Mouse (Mus musculus) stomach, embryonic 15.5 days (tissue): ENCODE data around the gene Xlr3b. TPM values are rescaled to one million over a fixed set of nuclear protein-coding genes. Genes with fewer than 3 reads are reported as not detected.
"Not testable (repeated sequence)": the region's sequence is repeated elsewhere in the genome, so short reads cannot be mapped to it uniquely, and the experiment has no call there.

ENCODE experiments used
- ATAC-seq: fragments of 200-750 bp; cut with Nextera tagmentation; 2 replicates; pipeline ENCODE4 v1.8.0; 2017; ENCODE audit warnings: low read depth, moderate number of reproducible peaks, moderate TSS enrichment; ENCODE audit not compliant: insufficient read depth, low FRiP score
- H3K27ac ChIP-seq: fragments of 300-500 bp; sonication (generic); 2 replicates; pipeline ENCODE4 v1.5.1; 2015; ENCODE audit warnings: mild to moderate bottlenecking, inconsistent platforms
- H3K27me3 ChIP-seq: fragments of 300-500 bp; sonication (generic); replicated peaks from 2 replicates; pipeline ENCODE4 v1.6.1; 2015; ENCODE audit warnings: inconsistent platforms
- H3K36me3 ChIP-seq: fragments of 300-500 bp; sonication (generic); 2 replicates; pipeline ENCODE4 v1.6.1; 2015; ENCODE audit warnings: inconsistent platforms
- H3K4me1 ChIP-seq: fragments of 300-500 bp; sonication (generic); 2 replicates; pipeline ENCODE4 v1.6.1; 2015; ENCODE audit warnings: inconsistent platforms
- H3K4me2 ChIP-seq: fragments of 300-500 bp; sonication (generic); 2 replicates; pipeline ENCODE4 v1.6.1; 2015; ENCODE audit warnings: mild to moderate bottlenecking, inconsistent platforms
- H3K4me3 ChIP-seq: fragments of 300-500 bp; sonication (generic); replicated peaks from 2 replicates; pipeline ENCODE4 v1.5.1; 2015; ENCODE audit warnings: inconsistent platforms
- H3K9ac ChIP-seq: fragments of 300-500 bp; sonication (generic); 2 replicates; pipeline ENCODE4 v1.6.1; 2015; ENCODE audit warnings: inconsistent platforms
- H3K9me3 ChIP-seq: fragments of 300-500 bp; sonication (generic); 2 replicates; pipeline ENCODE4 v1.6.1; 2016; ENCODE audit warnings: inconsistent platforms
- WGBS: fragments of 180-500 bp; shearing (Covaris S2); methylation state at CpG from one replicate; pipeline ENCODE4 v1.1.7; 2015; 5-methylcytosine and 5-hydroxymethylcytosine counted together
- polyA plus RNA-seq: library from polyadenylated mRNA; unstranded; fragments of >200 nt; fragmentation: Nextera tagmentation; extraction: Ambion mirVana; gene quantifications from 2 replicates; pipeline ENCODE4 v1.2.1, GENCODE M21; 2015

The Xlr3b gene
- polyA plus RNA-seq = 12.4 and 13.5 TPM in 2 replicates

DNA sequence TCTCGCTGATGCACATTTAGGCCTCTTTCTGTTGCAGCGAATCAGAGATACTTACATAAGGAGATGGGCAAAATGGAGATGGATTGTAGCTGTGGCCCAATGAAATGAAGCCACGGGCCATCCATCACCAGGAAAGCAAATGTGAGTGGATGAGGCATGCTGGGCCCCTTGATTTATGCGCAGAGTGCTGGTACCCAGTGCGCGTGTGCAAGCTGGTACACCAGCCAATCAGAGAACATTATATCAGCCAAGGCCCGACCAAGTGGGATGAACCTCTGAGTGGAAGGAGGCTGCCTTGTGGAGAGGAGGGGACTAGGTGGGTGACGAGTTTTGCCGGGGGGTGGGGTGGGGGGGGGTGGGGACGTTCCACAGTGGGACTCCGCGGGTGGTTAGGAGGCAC lies at the start of gene Xlr3b:
TSS of gene Xlr3b (plus strand) at position 274 of the 400 bp plus-strand sequence.
- not testable (repeated sequence) for H3K9ac ChIP-seq, H3K27me3 ChIP-seq, H3K36me3 ChIP-seq, ATAC-seq, H3K4me1 ChIP-seq, H3K4me2 ChIP-seq, H3K9me3 ChIP-seq, H3K27ac ChIP-seq, H3K4me3 ChIP-seq
- WGBS = 76% methylated on average over 12 of the region's 12 CpGs

DNA sequence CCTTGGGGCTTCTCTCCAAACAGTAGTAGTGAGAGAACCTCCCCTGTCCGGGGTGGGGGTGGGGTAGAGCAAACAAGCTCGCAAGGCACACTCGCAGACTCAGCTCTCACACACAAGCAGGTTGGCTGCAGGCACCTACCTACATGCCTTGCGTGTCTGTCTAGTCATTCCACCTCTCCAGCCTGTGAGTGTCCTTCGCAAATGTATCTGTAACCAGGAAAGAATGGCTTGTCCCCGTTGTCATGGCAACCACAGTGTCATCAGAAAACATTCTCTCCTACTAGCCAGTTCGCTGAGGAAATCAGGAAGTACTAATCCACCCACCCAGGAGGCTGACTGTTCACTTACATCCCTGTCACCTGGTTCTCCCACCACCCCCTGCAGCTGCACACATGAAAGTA lies 48.8 kb upstream of the Xlr3b start:
- H3K4me1 ChIP-seq, H3K36me3 ChIP-seq, H3K9me3 ChIP-seq, H3K4me2 ChIP-seq, H3K4me3 ChIP-seq, ATAC-seq, H3K27me3 ChIP-seq, H3K9ac ChIP-seq, H3K27ac ChIP-seq: not testable (repeated sequence)
- WGBS = no CpG with 5 or more reads among the region's 7 CpGs

DNA sequence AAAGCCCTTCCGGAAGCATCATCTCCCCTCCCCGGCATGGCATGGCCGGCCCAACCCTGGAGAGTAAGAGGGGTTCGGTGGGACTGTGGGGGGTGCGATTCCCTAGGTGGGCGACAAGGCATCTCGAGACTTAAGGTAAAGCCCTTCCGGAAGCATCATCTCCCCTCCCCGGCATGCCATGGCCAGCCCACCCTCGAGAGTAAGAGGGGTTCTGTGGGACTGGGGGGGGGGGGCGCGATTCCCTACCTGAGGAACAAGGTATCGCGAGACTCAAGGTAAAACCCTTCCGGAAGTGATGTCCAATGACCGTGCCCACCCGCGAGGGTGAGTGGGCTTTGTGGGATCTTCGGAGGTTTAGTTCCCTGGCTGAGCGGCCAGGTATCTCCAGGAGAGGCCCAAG lies 43.5 kb upstream of the Xlr3b start, which contains the start of gene Xlr5b:
TSS of gene Xlr5b (plus strand) at position 301 of the 400 bp plus-strand sequence.
- not testable (repeated sequence) for H3K4me1 ChIP-seq, H3K27me3 ChIP-seq
- no CpG with 5 or more reads among the region's 20 CpGs for WGBS

DNA sequence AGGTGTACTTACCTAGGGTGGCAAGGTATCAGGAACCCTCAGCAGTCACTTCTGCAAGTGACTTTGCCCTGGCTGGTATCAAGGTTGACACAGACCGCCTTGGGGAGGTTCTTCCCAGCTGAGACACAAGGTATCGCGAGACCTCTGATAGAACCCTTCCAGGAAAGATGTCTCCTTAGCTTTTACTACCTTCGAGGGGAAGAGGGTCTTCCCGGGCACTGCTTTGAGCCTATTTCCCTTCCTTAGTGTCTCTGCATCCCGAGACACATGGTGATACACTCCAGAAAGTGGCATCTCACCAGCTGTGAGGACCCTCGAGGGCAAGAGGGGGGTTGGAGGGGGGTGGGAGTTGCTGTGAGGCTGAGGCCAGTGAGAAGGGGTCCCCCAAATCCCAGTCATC lies 42.7 kb upstream of the Xlr3b start, which contains the start of gene DXBay18:
TSS of gene DXBay18 (minus strand) at position 101 of the 400 bp plus-strand sequence.
- not testable (repeated sequence) for H3K4me3 ChIP-seq, H3K36me3 ChIP-seq, H3K4me1 ChIP-seq, H3K4me2 ChIP-seq, ATAC-seq, H3K9me3 ChIP-seq, H3K27ac ChIP-seq, H3K9ac ChIP-seq, H3K27me3 ChIP-seq
- no CpG with 5 or more reads among the region's 7 CpGs for WGBS

More for the DNA sequence above, 43.5 kb upstream of the Xlr3b start, which contains the start of gene Xlr5b:
- not testable (repeated sequence) for H3K9me3 ChIP-seq, H3K4me2 ChIP-seq, H3K4me3 ChIP-seq, H3K36me3 ChIP-seq, ATAC-seq, H3K9ac ChIP-seq, H3K27ac ChIP-seq

DNA sequence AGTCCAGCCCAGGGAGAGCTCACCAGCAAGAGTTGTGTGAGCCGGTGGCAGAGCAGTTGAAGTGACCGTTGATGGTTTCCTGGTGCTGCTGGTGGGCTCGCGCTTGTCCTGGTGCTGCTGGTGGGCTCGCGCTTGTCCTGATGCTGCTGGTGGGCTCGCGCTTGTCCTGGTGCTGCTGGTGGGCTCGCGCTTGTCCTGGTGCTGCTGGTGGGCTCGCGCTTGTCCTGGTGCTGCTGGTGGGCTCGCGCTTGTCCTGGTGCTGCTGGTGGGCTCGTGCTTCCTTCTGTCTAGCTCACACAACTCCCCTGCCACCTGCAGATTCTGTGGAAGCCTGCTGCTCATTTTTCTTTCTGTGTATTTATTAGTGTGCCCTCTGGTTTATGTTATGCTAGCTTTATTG lies 15.1 kb upstream of the Xlr3b start, which contains the start of gene Spin2d:
TSS of gene Spin2d (minus strand) at position 101 of the 400 bp plus-strand sequence.
- not testable (repeated sequence) for H3K36me3 ChIP-seq, H3K4me1 ChIP-seq, H3K4me2 ChIP-seq, H3K27me3 ChIP-seq, H3K4me3 ChIP-seq, H3K27ac ChIP-seq, H3K9me3 ChIP-seq, ATAC-seq, H3K9ac ChIP-seq
- WGBS = 78% methylated on average over 6 of the region's 15 CpGs

DNA sequence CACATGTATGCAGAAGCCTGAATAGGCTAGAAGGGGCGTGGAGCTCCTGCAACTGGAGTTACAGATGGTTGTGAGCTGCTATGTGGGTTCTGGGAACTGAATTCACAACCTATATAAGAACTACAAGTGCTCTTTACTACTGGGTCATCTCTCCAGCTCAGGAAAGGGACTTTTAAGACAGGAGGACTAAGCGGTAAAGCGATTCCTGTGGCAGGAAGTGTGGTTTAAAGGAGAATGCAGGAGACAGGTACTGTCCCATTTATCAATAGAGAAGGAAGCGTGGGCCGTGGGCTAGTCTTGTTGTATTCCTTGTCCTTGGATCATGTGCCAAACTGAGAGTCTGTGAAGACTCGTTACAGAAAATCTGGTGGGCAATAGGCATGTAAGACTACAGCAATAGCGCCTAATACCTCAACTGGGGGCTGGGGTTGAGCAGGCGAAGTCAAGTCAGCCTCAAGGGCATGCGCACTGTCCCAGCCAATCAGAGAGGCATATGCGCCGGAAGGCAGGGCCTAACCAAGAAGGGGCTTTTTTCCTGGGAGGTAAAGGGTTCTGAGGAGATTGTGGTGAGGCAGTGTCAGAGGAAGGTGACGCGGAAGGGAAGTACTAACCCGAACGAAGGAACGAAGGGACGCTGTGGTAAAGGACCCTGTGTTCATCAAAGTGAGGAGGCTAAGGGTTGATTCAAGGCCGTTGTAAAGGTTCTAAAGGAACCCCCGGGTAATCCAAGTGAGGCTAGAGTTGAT lies 22.0 kb downstream of the Xlr3b start, which contains the start of gene Xlr4b:
TSS of gene Xlr4b (plus strand) at position 515 of the 746 bp plus-strand sequence.
- ATAC-seq, H3K36me3 ChIP-seq, H3K4me3 ChIP-seq, H3K4me2 ChIP-seq, H3K27ac ChIP-seq, H3K9ac ChIP-seq, H3K4me1 ChIP-seq, H3K27me3 ChIP-seq, H3K9me3 ChIP-seq: not testable (repeated sequence)
- 76% methylated on average over 18 of the region's 19 CpGs for WGBS

DNA sequence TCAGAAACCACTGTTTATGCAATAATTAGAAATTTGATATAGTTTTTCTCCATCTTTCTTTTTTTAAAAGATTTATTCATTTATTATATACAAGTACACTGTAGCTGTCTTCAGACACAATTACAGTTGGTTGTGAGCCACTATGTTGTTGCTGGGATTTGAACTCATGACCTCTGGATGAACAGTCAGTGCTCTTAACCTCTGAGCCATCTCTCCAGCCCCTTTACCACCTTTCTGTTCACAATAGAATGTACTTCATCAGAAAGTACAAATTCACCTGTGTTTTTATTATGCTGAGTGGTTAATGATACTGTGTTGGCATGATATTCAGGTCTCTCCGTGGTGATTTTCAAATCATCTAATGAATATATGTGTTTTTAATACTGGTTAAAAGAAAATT lies 33.4 kb downstream of the Xlr3b start:
- Histone ChIP-seq H3K36me3 (no peaks in the 10 kb centered on the region), H3K27me3 (no peaks in the 10 kb centered on the region), H3K9ac (no peak overlapping the region), H3K27ac (no peak overlapping the region), H3K4me1 (no peaks in the 10 kb centered on the region), H3K4me2 (no peak overlapping the region), H3K9me3 (no peaks in the 10 kb centered on the region), H3K4me3 (no peak overlapping the region)
- no peak for ATAC-seq
- 47% methylated on average over 1 of the region's 1 CpGs for WGBS

DNA sequence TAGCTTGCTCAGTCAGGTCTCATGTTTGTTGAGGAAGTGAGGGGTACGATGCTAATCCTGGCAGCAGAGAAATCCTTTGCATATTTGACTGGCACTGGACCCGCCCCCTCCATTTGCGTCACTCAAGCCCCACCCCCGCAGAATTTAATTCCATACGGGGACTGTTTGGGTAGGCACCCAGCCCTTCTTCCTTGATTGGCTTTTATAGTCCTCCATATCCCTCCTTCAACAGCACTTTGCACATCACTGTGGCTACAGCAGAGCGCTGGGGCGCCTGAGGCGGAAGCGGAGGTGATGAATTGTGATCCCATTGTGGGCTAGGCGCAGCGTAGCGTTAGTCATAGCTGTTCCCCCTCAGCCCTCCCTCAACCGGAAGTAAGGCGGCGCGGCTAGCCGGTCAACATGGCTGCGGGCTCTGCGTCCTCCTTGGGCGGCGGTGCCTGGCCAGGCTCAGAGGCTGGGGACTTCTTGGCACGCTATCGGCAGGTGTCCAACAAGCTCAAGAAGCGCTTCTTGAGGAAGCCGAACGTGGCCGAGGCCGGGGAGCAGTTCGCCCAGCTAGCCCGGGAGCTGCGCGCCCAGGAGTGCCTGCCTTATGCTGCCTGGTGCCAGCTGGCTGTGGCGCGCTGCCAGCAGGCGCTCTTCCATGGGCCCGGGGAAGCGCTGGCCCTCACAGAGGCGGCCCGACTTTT lies 36.1 kb downstream of the Xlr3b start, which contains the start of gene F8a:
TSS of gene F8a (plus strand) at position 378 of the 692 bp plus-strand sequence.
- peak within 1 kb of the TSS; percentile 46 for H3K9ac ChIP-seq
- no peaks in the 10 kb centered on the region for H3K9me3 ChIP-seq
- H3K36me3 ChIP-seq = no peaks in the 10 kb centered on the region
- no peaks in the 10 kb centered on the region for H3K27me3 ChIP-seq
- no peaks in the 10 kb centered on the region for H3K4me1 ChIP-seq
- 21% methylated on average over 34 of the region's 39 CpGs for WGBS
- peak; percentile 95 for ATAC-seq
- H3K27ac ChIP-seq = peak within 1 kb of the TSS; percentile 84
- H3K4me3 ChIP-seq = peak within 1 kb of the TSS; percentile 60
- H3K4me2 ChIP-seq = peak within 1 kb of the TSS; percentile 77

DNA sequence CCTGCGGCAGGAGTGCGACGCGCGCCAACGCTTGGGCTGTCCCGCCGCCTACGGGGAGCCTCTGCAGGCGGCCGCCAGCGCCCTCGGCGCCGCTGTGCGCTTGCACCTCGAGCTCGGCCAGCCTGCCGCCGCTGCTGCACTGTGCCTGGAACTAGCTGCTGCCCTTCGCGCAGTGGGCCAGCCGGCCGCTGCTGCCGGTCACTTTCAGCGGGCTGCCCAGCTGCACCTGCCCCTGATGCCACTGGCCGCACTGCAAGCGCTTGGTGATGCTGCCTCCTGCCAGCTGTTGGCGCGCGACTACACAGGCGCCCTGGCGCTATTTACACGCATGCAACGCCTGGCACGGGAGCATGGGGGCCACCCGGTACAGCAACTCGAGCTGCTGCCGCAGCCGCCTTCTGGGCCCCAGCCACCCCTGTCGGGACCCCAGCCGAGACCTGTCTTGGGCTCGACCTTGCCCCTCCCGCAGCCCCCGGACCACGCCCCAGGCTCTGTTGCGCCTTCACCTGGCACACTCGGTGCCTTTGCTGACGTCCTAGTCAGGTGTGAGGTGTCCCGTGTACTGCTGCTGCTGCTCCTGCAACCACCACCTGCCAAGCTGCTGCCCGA lies 36.7 kb downstream of the Xlr3b start:
- Histone ChIP-seq H3K4me1 (no peaks in the 10 kb centered on the region), H3K36me3 (no peaks in the 10 kb centered on the region), H3K27ac (peak overlapping the region; percentile 84), H3K27me3 (no peaks in the 10 kb centered on the region), H3K9ac (peak overlapping the region; percentile 46), H3K4me3 (peak overlapping the region; percentile 60), H3K4me2 (peak overlapping the region; percentile 77), H3K9me3 (no peaks in the 10 kb centered on the region)
- ATAC-seq = peak; percentile 44; the same call in 1 of the 2 replicates
- WGBS = 25% methylated on average over 49 of the region's 51 CpGs

DNA sequence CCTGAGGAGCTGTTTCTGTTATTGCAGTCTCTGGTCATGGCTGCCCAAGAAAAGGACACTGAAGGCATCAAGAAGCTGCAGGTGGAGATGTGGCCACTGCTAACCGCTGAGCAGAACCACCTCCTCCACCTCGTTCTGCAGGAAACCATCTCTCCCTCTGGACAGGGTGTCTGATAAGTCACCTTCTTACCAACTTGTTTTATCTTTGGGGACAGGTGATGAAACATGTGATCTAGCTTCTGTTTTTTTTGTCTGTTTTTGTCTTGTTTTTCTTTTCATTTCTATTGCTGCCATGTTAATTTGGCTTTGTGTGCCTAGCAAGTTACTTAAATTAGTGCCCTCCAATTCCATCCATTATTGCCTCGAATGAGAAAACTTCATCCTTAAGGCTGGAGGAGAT lies 37.3 kb downstream of the Xlr3b start:
- WGBS = 27% methylated on average over 3 of the region's 3 CpGs
- Histone ChIP-seq H3K4me3 (peak overlapping the region; percentile 60), H3K27me3 (no peaks in the 10 kb centered on the region), H3K9me3 (no peaks in the 10 kb centered on the region), H3K4me2 (peak overlapping the region; percentile 77), H3K36me3 (no peaks in the 10 kb centered on the region), H3K4me1 (no peaks in the 10 kb centered on the region), H3K27ac (no peak overlapping the region), H3K9ac (no peak overlapping the region)
- no peak for ATAC-seq

DNA sequence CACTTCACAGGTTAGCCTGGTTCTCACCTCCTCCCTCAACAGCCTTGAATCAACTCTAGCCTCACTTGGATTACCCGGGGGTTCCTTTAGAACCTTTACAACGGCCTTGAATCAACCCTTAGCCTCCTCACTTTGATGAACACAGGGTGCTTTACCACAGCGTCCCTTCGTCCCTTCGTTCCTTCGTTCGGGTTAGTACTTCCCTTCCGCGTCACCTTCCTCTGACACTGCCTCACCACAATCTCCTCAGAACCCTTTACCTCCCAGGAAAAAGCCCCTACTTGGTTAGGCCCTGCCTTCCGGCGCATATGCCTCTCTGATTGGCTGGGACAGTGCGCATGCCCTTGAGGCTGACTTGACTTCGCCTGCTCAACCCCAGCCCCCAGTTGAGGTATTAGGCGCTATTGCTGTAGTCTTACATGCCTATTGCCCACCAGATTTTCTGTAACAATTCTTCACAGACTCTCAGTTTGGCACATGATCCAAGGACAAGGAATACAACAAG lies 50.9 kb downstream of the Xlr3b start, which contains the start of gene Xlr4c:
TSS of gene Xlr4c (minus strand) at position 310 of the 505 bp plus-strand sequence.
- not testable (repeated sequence) for ATAC-seq
- WGBS = 81% methylated on average over 14 of the region's 14 CpGs

More for the DNA sequence above, 50.9 kb downstream of the Xlr3b start, which contains the start of gene Xlr4c:
- not testable (repeated sequence) for H3K27ac ChIP-seq, H3K36me3 ChIP-seq, H3K4me3 ChIP-seq, H3K9me3 ChIP-seq, H3K27me3 ChIP-seq, H3K4me2 ChIP-seq, H3K4me1 ChIP-seq, H3K9ac ChIP-seq
